Mouse (Mus musculus): ENCODE data around the gene Ice2. TPM values are rescaled to one million over a fixed set of nuclear protein-coding genes. Genes with fewer than 3 reads are reported as not detected.
A peak's percentile ranks its signal among the peaks of the same experiment; 100 is the strongest.

The Ice2 gene
- polyA plus RNA-seq, 1 experiment: 2.9 TPM

DNA sequence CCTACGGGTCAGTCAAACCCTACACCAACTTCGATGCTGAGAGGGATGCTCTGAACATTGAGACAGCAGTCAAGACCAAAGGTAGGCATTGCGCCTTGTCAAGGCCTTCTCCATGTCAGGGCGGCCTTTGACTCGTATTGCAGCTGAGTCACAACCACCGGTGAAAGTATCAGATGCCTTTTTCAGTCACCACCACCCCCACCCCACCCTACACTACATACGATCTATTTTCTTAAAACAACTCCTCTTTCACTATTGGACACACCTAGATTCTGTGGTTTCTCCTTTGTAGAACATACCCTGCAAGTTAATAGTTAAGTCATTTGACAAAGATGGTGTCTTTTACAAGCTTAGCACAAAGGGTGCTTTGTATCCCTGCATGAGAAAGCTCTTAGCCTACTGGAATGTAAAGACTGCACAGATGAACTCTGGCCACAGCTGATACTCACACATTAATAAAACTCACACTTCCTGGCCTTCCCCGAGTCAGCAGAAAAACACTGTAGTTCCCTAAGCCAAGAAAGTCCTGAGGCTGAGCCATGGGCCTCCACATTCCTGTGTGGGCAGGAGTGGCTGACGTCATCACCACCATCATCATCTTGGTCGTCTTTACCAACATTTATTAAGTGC is 69.7 kb downstream of the Ice2 start:
- 58% methylated on average over 10 of the region's 10 CpGs for WGBS
- Histone ChIP-seq H3K4me3 (replicated peaks; ENCODE audit: extremely low read depth, low read depth, low read length) (no peak overlapping the region), H3K4me1 (ENCODE audit: control insufficient read depth, insufficient read depth, low read length) (peaks cover 23% of the 10 kb centered on the region)
- no peak for TF ChIP-seq POLR2A (IDR thresholded peaks at IDR 0.05; ENCODE audit: borderline replicate concordance, extremely low read depth, low read depth, low read length)
- no peak for TF ChIP-seq CTCF (IDR thresholded peaks at IDR 0.05; ENCODE audit: insufficient read depth, low read length)
- no peak for DNase-seq

DNA sequence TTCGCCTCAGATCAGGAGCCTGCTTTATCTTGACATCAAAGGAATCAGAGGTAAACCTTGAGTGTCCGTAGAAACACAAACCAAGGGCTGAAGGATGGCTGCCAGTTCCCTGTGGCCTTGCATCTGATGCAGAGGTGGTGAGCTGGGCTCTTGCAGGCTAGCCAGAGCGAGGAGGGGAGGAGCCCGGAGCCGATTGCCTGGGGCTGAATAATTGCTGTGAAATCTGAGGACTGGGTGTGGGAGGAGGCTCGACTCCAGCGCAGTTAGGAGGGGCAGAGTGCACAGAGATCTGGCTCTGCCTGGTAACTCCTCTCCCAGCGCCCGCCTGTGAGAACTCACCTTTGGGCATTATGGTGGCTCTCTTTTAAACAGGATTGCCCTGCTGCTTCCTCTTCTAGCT is 71.3 kb downstream of the Ice2 start:
- Histone ChIP-seq H3K4me3 (replicated peaks; ENCODE audit: extremely low read depth, low read depth, low read length) (no peak overlapping the region), H3K4me1 (ENCODE audit: control insufficient read depth, insufficient read depth, low read length) (peaks cover 17% of the 10 kb centered on the region)
- DNase-seq: no peak
- TF ChIP-seq CTCF (IDR thresholded peaks at IDR 0.05; ENCODE audit: insufficient read depth, low read length) (no peak), POLR2A (IDR thresholded peaks at IDR 0.05; ENCODE audit: borderline replicate concordance, extremely low read depth, low read depth, low read length) (no peak)
- 43% methylated on average over 9 of the region's 9 CpGs for WGBS

DNA sequence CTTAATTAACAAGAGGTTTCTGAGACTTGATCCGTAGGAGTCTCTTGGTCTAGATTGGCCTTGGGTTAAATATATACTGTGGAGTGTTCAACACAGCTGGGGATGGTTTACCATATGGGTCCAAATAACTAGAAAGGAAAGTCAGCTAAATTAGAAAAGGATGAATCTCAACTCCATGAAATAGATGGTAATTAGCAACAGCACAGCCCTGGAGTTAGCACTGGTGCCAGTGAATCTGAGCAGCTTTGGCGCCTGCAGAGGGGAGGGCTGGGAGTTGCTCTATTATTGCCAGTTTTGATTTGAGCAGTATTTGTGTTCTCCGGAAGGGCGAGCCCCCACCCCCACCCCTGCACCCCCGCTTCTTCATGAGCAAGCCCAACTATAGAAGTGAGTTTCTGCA is 72.7 kb downstream of the Ice2 start:
- WGBS: 52% methylated on average over 5 of the region's 5 CpGs

DNA sequence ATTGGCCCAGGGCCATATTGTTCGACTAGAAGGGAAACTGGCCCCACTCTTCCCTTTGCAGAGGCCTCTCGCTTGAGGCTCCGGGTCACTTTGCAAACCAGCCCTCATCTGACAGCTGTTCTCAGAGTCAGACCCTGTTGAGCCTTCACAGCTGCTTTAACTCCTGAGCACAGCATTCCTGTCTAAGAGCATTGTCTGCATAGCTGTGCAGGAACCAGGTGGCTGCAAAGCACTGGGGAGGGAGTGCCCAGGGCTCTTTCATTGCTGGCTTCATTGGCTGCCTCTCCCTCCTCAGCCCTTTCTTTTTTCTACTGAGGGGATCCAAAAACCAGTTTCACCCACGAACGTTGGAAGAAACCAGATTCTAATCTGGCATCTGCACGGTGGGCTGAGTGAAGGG is 73.2 kb downstream of the Ice2 start:
- 16% methylated on average over 6 of the region's 6 CpGs for WGBS
- TF ChIP-seq CTCF (IDR thresholded peaks at IDR 0.05; ENCODE audit: insufficient read depth, low read length) (no peak), POLR2A (IDR thresholded peaks at IDR 0.05; ENCODE audit: borderline replicate concordance, extremely low read depth, low read depth, low read length) (no peak)
- Histone ChIP-seq H3K4me1 (ENCODE audit: control insufficient read depth, insufficient read depth, low read length) (peaks cover 14% of the 10 kb centered on the region), H3K4me3 (replicated peaks; ENCODE audit: extremely low read depth, low read depth, low read length) (no peak overlapping the region)
- DNase-seq: no peak

More for the DNA sequence above, 72.7 kb downstream of the Ice2 start:
- Histone ChIP-seq H3K4me3 (replicated peaks; ENCODE audit: extremely low read depth, low read depth, low read length) (no peak overlapping the region), H3K4me1 (ENCODE audit: control insufficient read depth, insufficient read depth, low read length) (peaks cover 17% of the 10 kb centered on the region)
- DNase-seq: no peak
- no peak for TF ChIP-seq POLR2A (IDR thresholded peaks at IDR 0.05; ENCODE audit: borderline replicate concordance, extremely low read depth, low read depth, low read length)
- no peak for TF ChIP-seq CTCF (IDR thresholded peaks at IDR 0.05; ENCODE audit: insufficient read depth, low read length)

DNA sequence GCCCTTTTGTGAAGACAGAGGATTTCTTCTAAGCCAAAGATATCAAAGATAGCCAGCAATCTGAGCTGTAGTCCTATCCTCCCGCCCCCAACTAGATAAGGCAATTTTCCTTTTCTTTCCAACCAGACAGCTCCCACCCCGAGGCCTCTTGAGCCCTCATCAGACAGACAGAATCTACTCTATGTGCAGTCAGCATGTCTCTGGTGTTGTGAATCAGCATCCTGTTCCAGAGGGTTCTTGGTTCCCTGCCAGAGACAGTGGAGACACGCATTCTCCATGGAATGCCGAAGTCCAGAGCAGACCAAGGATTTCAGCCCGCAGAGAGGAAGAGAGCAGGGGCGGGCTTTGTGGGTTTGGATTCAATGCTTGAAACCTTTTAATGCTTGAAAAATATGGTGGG is 75.0 kb downstream of the Ice2 start:
- peak; percentile 39 for DNase-seq
- Histone ChIP-seq H3K4me3 (replicated peaks; ENCODE audit: extremely low read depth, low read depth, low read length) (no peak overlapping the region), H3K4me1 (ENCODE audit: control insufficient read depth, insufficient read depth, low read length) (peaks cover 12% of the 10 kb centered on the region)
- TF ChIP-seq CTCF (IDR thresholded peaks at IDR 0.05; ENCODE audit: insufficient read depth, low read length) (no peak), POLR2A (IDR thresholded peaks at IDR 0.05; ENCODE audit: borderline replicate concordance, extremely low read depth, low read depth, low read length) (no peak)
- WGBS: 24% methylated on average over 6 of the region's 6 CpGs

DNA sequence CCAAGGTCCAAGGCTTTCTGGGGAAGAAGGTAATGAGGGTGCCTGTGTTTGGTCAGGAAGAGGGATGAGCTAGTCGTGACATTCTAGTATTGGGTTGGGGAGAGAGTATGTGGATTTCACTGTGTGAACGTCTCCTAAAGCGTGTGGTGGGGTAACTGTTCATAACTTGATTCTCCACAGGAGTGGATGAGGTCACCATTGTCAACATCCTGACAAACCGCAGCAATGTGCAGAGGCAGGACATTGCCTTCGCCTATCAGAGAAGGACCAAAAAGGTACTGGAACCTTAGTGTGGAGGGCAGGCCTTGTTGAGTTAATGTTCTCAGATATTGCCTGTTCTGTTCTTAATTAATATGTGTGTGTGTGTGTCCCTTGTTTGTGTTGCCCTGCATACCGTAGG is 78.2 kb downstream of the Ice2 start:
- no peak for TF ChIP-seq CTCF (IDR thresholded peaks at IDR 0.05; ENCODE audit: insufficient read depth, low read length)
- no peak for TF ChIP-seq POLR2A (IDR thresholded peaks at IDR 0.05; ENCODE audit: borderline replicate concordance, extremely low read depth, low read depth, low read length)
- H3K4me3 ChIP-seq (replicated peaks; ENCODE audit: extremely low read depth, low read depth, low read length): no peak overlapping the region
- 55% methylated on average over 6 of the region's 6 CpGs for WGBS
- DNase-seq: no peak
- peaks cover 12% of the 10 kb centered on the region for H3K4me1 ChIP-seq (ENCODE audit: control insufficient read depth, insufficient read depth, low read length)

DNA sequence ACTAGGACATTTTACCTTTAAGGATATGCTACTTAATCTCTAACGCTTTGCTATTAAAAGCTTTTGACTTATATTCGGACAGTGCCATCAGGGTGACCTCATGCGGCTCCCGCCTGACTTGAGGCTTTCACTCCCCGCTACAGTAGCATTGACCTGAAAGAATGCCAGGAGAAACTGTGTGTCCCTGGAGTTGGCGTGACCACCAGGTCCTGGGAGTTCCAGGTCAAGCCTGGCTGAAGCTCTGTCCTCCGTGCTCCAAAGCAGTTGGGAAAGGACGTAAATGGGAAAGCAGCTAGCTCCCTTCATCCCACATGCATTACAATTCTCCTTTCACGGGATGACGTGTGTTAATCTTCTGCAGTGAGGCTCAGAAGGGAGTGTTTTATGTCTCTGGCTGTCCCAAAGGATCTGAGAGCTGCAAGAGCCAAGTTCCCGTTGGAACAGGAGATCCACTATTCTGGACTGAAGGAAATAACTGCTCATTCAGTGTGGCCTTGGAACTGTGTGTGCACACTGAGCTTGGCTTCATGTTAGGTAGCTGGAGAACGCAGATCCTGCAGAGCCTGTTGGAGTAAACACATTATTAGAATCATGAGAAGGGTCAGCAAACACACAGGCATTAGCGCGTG is 79.6 kb downstream of the Ice2 start:
- no peak for TF ChIP-seq CTCF (IDR thresholded peaks at IDR 0.05; ENCODE audit: insufficient read depth, low read length)
- no peak for TF ChIP-seq POLR2A (IDR thresholded peaks at IDR 0.05; ENCODE audit: borderline replicate concordance, extremely low read depth, low read depth, low read length)
- Histone ChIP-seq H3K4me3 (replicated peaks; ENCODE audit: extremely low read depth, low read depth, low read length) (no peak overlapping the region), H3K4me1 (ENCODE audit: control insufficient read depth, insufficient read depth, low read length) (peaks cover 8% of the 10 kb centered on the region)
- 48% methylated on average over 14 of the region's 14 CpGs for WGBS
- DNase-seq: no peak

DNA sequence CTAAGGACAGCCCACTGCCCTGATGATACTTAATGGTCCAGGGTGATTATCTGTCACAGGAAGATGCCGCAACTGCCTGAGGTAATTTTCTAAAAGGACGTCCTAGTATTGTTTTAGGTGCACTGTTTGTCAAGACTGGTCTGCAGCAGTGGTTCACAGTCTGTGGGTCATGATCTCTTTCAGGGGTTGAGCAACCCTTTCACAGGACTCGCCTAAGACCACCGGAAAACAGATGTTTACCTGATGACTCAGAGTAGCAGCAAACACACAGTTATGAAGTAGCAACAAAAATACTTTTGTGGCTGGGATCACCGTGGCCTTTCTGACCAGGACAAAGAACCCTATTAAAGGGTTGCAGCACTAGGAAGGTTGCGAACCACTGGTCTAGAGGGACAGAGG is 80.1 kb downstream of the Ice2 start:
- WGBS: 37% methylated on average over 6 of the region's 6 CpGs

DNA sequence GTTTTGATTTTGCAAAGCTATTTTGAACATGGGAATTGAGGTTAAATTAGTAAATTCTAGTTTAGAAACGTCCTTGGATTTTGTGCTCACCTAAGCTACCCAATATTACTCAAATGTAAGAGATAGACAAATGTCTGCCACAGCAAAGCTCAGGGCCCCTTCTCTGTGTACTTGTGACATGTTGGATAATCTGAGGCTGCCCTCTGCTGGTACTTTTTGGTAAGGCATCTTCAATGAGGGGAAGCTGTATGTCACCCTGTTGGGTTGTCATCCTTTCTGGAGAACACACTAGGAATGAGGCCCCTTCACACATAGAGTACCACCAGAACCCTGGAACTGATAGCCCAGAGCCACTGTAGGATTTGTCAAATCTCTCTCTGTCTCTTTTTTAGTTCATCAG is 82.6 kb downstream of the Ice2 start:
- no peak overlapping the region for H3K4me3 ChIP-seq (replicated peaks; ENCODE audit: extremely low read depth, low read depth, low read length)
- peaks cover 5% of the 10 kb centered on the region; the same call in 1 of the 2 replicates for H3K4me1 ChIP-seq (ENCODE audit: control insufficient read depth, insufficient read depth, low read length)
- peak; percentile 75 for DNase-seq
- peak; percentile 56 for TF ChIP-seq CTCF (IDR thresholded peaks at IDR 0.05; ENCODE audit: insufficient read depth, low read length)
- TF ChIP-seq POLR2A (IDR thresholded peaks at IDR 0.05; ENCODE audit: borderline replicate concordance, extremely low read depth, low read depth, low read length): no peak
- WGBS: 6% methylated on average over 1 of the region's 1 CpGs

More for the DNA sequence above, 80.1 kb downstream of the Ice2 start:
- Histone ChIP-seq H3K4me1 (ENCODE audit: control insufficient read depth, insufficient read depth, low read length) (peaks cover 7% of the 10 kb centered on the region; the same call in 1 of the 2 replicates), H3K4me3 (replicated peaks; ENCODE audit: extremely low read depth, low read depth, low read length) (no peak overlapping the region)
- DNase-seq: no peak
- no peak for TF ChIP-seq POLR2A (IDR thresholded peaks at IDR 0.05; ENCODE audit: borderline replicate concordance, extremely low read depth, low read depth, low read length)
- no peak for TF ChIP-seq CTCF (IDR thresholded peaks at IDR 0.05; ENCODE audit: insufficient read depth, low read length)

Other genes with a start within 250 kb of the Ice2 start
- 352 and 457 TPM in 2 replicates for gene Anxa2, start 55.7 kb downstream of the Ice2 start, polyA plus RNA-seq (2012; rRNA removed)